Mouse (Mus musculus) forebrain, embryonic 14.5 days (tissue): Measurements from ENCODE around the gene Slc16a13. TPM values are rescaled to one million over a fixed set of nuclear protein-coding genes. Genes with fewer than 3 reads are reported as not detected.

Source experiments
- ATAC-seq: fragments of 200-750 bp; cut with Nextera tagmentation; 2 replicates; pipeline ENCODE4 v1.8.0; 2017; ENCODE audit warnings: mild to moderate bottlenecking, moderate library complexity
- DNase-seq: peaks from one replicate; pipeline ENCODE4 v3.0.0-alpha.2; 2015; ENCODE audit warnings: low spot score
- H3K27ac ChIP-seq: fragments of 300-500 bp; sonication (generic); 2 replicates; pipeline ENCODE4 v1.5.1; 2014; ENCODE audit warnings: low read depth, mild to moderate bottlenecking, control low read depth, low read length, moderate library complexity
- H3K27me3 ChIP-seq: fragments of 300-500 bp; sonication (generic); replicated peaks from 2 replicates; pipeline ENCODE4 v1.6.1; 2014; ENCODE audit warnings: low read length, control low read depth, mixed read lengths; ENCODE audit not compliant: control insufficient read depth, insufficient read depth
- H3K36me3 ChIP-seq: fragments of 300-500 bp; sonication (generic); 2 replicates; pipeline ENCODE4 v1.6.1; 2014; ENCODE audit warnings: low read length, control low read depth; ENCODE audit not compliant: control insufficient read depth, insufficient read depth
- H3K4me1 ChIP-seq: fragments of 300-500 bp; sonication (generic); 2 replicates; pipeline ENCODE4 v1.6.1; 2014; ENCODE audit warnings: antibody characterized with exemption, low read length, control low read depth; ENCODE audit not compliant: control insufficient read depth, insufficient read depth
- H3K4me2 ChIP-seq: fragments of 300-500 bp; sonication (generic); 2 replicates; pipeline ENCODE4 v1.6.1; 2014; ENCODE audit warnings: mild to moderate bottlenecking, control low read depth, low read length
- H3K4me3 ChIP-seq: fragments of 300-500 bp; sonication (generic); 2 replicates; pipeline ENCODE4 v1.5.1; 2014; ENCODE audit warnings: low read depth, low read length, control low read depth
- H3K9ac ChIP-seq: fragments of 300-500 bp; sonication (generic); 2 replicates; pipeline ENCODE4 v1.6.1; 2014; ENCODE audit warnings: mild to moderate bottlenecking, low read length, control low read depth, moderate library complexity
- H3K9me3 ChIP-seq: fragments of 300-500 bp; sonication (generic); replicated peaks from 2 replicates; pipeline ENCODE4 v1.6.1; 2016; ENCODE audit warnings: low read length, control low read depth, mixed read lengths; ENCODE audit not compliant: control insufficient read depth
- WGBS: fragments of 180-500 bp; shearing (Covaris S2); extraction: QIAGEN DNeasy Blood & Tissue Kit; methylation state at CpG from one replicate; pipeline ENCODE4 v1.1.7; 2014; 5-methylcytosine and 5-hydroxymethylcytosine counted together
- polyA plus RNA-seq: library from polyadenylated mRNA; unstranded; fragments of >200 nt; fragmentation: Nextera tagmentation; extraction: Ambion mirVana; gene quantifications from 2 replicates; pipeline ENCODE4 v1.2.1, GENCODE M21; 2014

Slc16a13 gene
- polyA plus RNA-seq, 1 experiment from 2014 or later = 9.2 TPM

- no peaks in the 10 kb centered on the region for H3K4me1 ChIP-seq
- DNase-seq = no peak
- peaks cover 28% of the 10 kb centered on the region for H3K27me3 ChIP-seq
- no peak overlapping the region for H3K4me2 ChIP-seq
- H3K36me3 ChIP-seq = no peaks in the 10 kb centered on the region
- 71% methylated on average over 11 of the region's 11 CpGs for WGBS
- no peaks in the 10 kb centered on the region for H3K9me3 ChIP-seq
- no peak for ATAC-seq
- no peak overlapping the region for H3K27ac ChIP-seq
- H3K4me3 ChIP-seq = no peak overlapping the region
- H3K9ac ChIP-seq = no peak overlapping the region
These were observed 29.3 kb upstream of the Slc16a13 start for GRCm38 (mm10) chr11:70250150-70250549.

GRCm38 (mm10) chr11:70247136-70247845 lies 26.4 kb upstream of the Slc16a13 start:
- Histone ChIP-seq H3K9me3 (no peaks in the 10 kb centered on the region), H3K27ac (no peak overlapping the region), H3K4me1 (no peaks in the 10 kb centered on the region), H3K9ac (no peak overlapping the region), H3K4me3 (no peak overlapping the region), H3K4me2 (no peak overlapping the region), H3K27me3 (peaks cover 5% of the 10 kb centered on the region; the same call in 1 of the 2 replicates), H3K36me3 (no peaks in the 10 kb centered on the region)
- ATAC-seq (no peak), DNase-seq (peak; percentile 70)
- WGBS = 49% methylated on average over 9 of the region's 9 CpGs

- no peak for ATAC-seq
- Histone ChIP-seq H3K9ac (no peak overlapping the region), H3K9me3 (no peaks in the 10 kb centered on the region), H3K4me2 (no peak overlapping the region), H3K4me3 (no peak overlapping the region), H3K36me3 (no peaks in the 10 kb centered on the region), H3K4me1 (peaks cover 15% of the 10 kb centered on the region), H3K27ac (no peak overlapping the region), H3K27me3 (no peaks in the 10 kb centered on the region; the same call in 1 of the 2 replicates)
- 73% methylated on average over 11 of the region's 11 CpGs for WGBS
- DNase-seq = no peak
These were observed 21.7 kb upstream of the Slc16a13 start for GRCm38 (mm10) chr11:70242591-70242990.

GRCm38 (mm10) chr11:70239541-70240279 lies 18.8 kb upstream of the Slc16a13 start, which contains the start of the genes Gm21988 and Rnasek:
Gm21988 (minus strand) TSS chr11:70239830.
Rnasek (minus strand) TSS chr11:70239842.
- Histone ChIP-seq H3K27ac (peak within 1 kb of the TSS; percentile 89; the same call in 1 of the 2 replicates), H3K36me3 (peaks cover 13% of the 10 kb centered on the region), H3K27me3 (no peaks in the 10 kb centered on the region), H3K9me3 (no peaks in the 10 kb centered on the region), H3K4me3 (peak within 1 kb of the TSS; percentile 55), H3K9ac (peak within 1 kb of the TSS; percentile 72), H3K4me1 (peaks cover 24% of the 10 kb centered on the region), H3K4me2 (peak within 1 kb of the TSS; percentile 99)
- ATAC-seq = peak; percentile 43
- WGBS = under 1% methylated on average over 31 of the region's 35 CpGs
- peak; percentile 95 for DNase-seq

- WGBS = 14% methylated on average over 23 of the region's 23 CpGs
- Histone ChIP-seq H3K4me2 (peak overlapping the region; percentile 99), H3K9me3 (no peaks in the 10 kb centered on the region), H3K27me3 (no peaks in the 10 kb centered on the region), H3K4me1 (peaks cover 24% of the 10 kb centered on the region), H3K4me3 (peak overlapping the region; percentile 55), H3K9ac (peak overlapping the region; percentile 72), H3K36me3 (peaks cover 18% of the 10 kb centered on the region), H3K27ac (peak overlapping the region; percentile 89)
- DNase-seq (no peak), ATAC-seq (no peak)
These were observed 18.0 kb upstream of the Slc16a13 start for GRCm38 (mm10) chr11:70238591-70239440.

GRCm38 (mm10) chr11:70237457-70238167 lies 16.7 kb upstream of the Slc16a13 start, which contains the start of gene 0610010K14Rik:
0610010K14Rik (minus strand) TSS chr11:70237914.
- peaks cover 18% of the 10 kb centered on the region for H3K36me3 ChIP-seq
- WGBS = under 1% methylated on average over 67 of the region's 70 CpGs
- peak within 1 kb of the TSS; percentile 89 for H3K27ac ChIP-seq
- DNase-seq (peak; percentile 98), ATAC-seq (peak; percentile 95)
- peak within 1 kb of the TSS; percentile 99 for H3K4me2 ChIP-seq
- peaks cover 24% of the 10 kb centered on the region for H3K4me1 ChIP-seq
- H3K27me3 ChIP-seq = no peaks in the 10 kb centered on the region
- H3K9me3 ChIP-seq = no peaks in the 10 kb centered on the region
- H3K9ac ChIP-seq = peak within 1 kb of the TSS; percentile 72
- peak within 1 kb of the TSS; percentile 55 for H3K4me3 ChIP-seq

- ATAC-seq (no peak), DNase-seq (no peak)
- peaks cover 18% of the 10 kb centered on the region for H3K36me3 ChIP-seq
- H3K4me3 ChIP-seq = peak overlapping the region; percentile 55
- peak overlapping the region; percentile 99 for H3K4me2 ChIP-seq
- no peaks in the 10 kb centered on the region for H3K9me3 ChIP-seq
- 40% methylated on average over 7 of the region's 7 CpGs for WGBS
- H3K4me1 ChIP-seq = peaks cover 24% of the 10 kb centered on the region
- H3K27me3 ChIP-seq = no peaks in the 10 kb centered on the region
- H3K27ac ChIP-seq = peak overlapping the region; percentile 89; the same call in 1 of the 2 replicates
- H3K9ac ChIP-seq = peak overlapping the region; percentile 72
These were observed 15.9 kb upstream of the Slc16a13 start for GRCm38 (mm10) chr11:70236717-70237116.
